Mouse (Mus musculus): ENCODE measurements around the gene Megf11. TPM values are rescaled to one million over a fixed set of nuclear protein-coding genes. Genes with fewer than 3 reads are reported as not detected.

The Megf11 gene
- polyA plus RNA-seq, 1 experiment from 2014 or later: 0.56 TPM

- no peak for DNase-seq (ENCODE audit: low spot score)
- Histone ChIP-seq H3K27ac (ENCODE audit: low read length) (no peak overlapping the region), H3K4me3 (ENCODE audit: low read depth, low read length) (no peak overlapping the region), H3K36me3 (ENCODE audit: insufficient read depth, low read length) (no peaks in the 10 kb centered on the region), H3K9ac (replicated peaks; ENCODE audit: low read depth) (no peak overlapping the region), H3K4me1 (ENCODE audit: insufficient read depth, low read depth, low read length) (no peaks in the 10 kb centered on the region), H3K4me2 (replicated peaks; ENCODE audit: low read depth, low read length) (no peak overlapping the region), H3K27me3 (replicated peaks; ENCODE audit: insufficient read depth, low read length) (no peaks in the 10 kb centered on the region), H3K9me3 (ENCODE audit: low read length) (no peaks in the 10 kb centered on the region)
- no peak for ATAC-seq
- TF ChIP-seq CTCF (IDR thresholded peaks at IDR 0.05) (no peak), EP300 (IDR thresholded peaks at IDR 0.05) (no peak)
- 55% methylated on average over 3 of the region's 3 CpGs for WGBS
Measured at GRCm38 (mm10) chr9:64531935-64532334, 146.5 kb downstream of the Megf11 start.

- Histone ChIP-seq H3K9me3 (ENCODE audit: low read length) (no peaks in the 10 kb centered on the region), H3K9ac (replicated peaks; ENCODE audit: low read depth) (no peak overlapping the region), H3K4me3 (ENCODE audit: low read depth, low read length) (no peak overlapping the region), H3K27me3 (replicated peaks; ENCODE audit: insufficient read depth, low read length) (no peaks in the 10 kb centered on the region), H3K4me1 (ENCODE audit: insufficient read depth, low read depth, low read length) (no peaks in the 10 kb centered on the region), H3K4me2 (replicated peaks; ENCODE audit: low read depth, low read length) (no peak overlapping the region), H3K27ac (ENCODE audit: low read length) (no peak overlapping the region), H3K36me3 (ENCODE audit: insufficient read depth, low read length) (no peaks in the 10 kb centered on the region)
- no peak for ATAC-seq
- no peak for DNase-seq (ENCODE audit: low spot score)
- WGBS: 55% methylated on average over 4 of the region's 4 CpGs
- TF ChIP-seq EP300 (IDR thresholded peaks at IDR 0.05) (no peak), CTCF (IDR thresholded peaks at IDR 0.05) (no peak)
Measured at GRCm38 (mm10) chr9:64532711-64533242, 147.4 kb downstream of the Megf11 start.

- Histone ChIP-seq H3K9me3 (ENCODE audit: low read length) (no peaks in the 10 kb centered on the region), H3K27ac (ENCODE audit: low read length) (no peak overlapping the region), H3K9ac (replicated peaks; ENCODE audit: low read depth) (no peak overlapping the region), H3K4me1 (ENCODE audit: insufficient read depth, low read depth, low read length) (no peaks in the 10 kb centered on the region), H3K4me3 (ENCODE audit: low read depth, low read length) (no peak overlapping the region), H3K36me3 (ENCODE audit: insufficient read depth, low read length) (no peaks in the 10 kb centered on the region), H3K4me2 (replicated peaks; ENCODE audit: low read depth, low read length) (no peak overlapping the region), H3K27me3 (replicated peaks; ENCODE audit: insufficient read depth, low read length) (no peaks in the 10 kb centered on the region)
- TF ChIP-seq EP300 (IDR thresholded peaks at IDR 0.05) (no peak), CTCF (IDR thresholded peaks at IDR 0.05) (no peak)
- ATAC-seq (no peak), DNase-seq (ENCODE audit: low spot score) (no peak)
- 31% methylated on average over 15 of the region's 15 CpGs for WGBS
Measured at GRCm38 (mm10) chr9:64533488-64534119, 148.2 kb downstream of the Megf11 start.

- 62% methylated on average over 6 of the region's 6 CpGs for WGBS
- DNase-seq (ENCODE audit: low spot score) (no peak), ATAC-seq (no peak)
- H3K36me3 ChIP-seq (ENCODE audit: insufficient read depth, low read length): no peaks in the 10 kb centered on the region
- H3K9me3 ChIP-seq (ENCODE audit: low read length): no peaks in the 10 kb centered on the region
- H3K4me2 ChIP-seq (replicated peaks; ENCODE audit: low read depth, low read length): no peak overlapping the region
- TF ChIP-seq CTCF (IDR thresholded peaks at IDR 0.05): no peak
- no peak for TF ChIP-seq EP300 (IDR thresholded peaks at IDR 0.05)
- no peak overlapping the region for H3K27ac ChIP-seq (ENCODE audit: low read length)
- no peaks in the 10 kb centered on the region for H3K27me3 ChIP-seq (replicated peaks; ENCODE audit: insufficient read depth, low read length)
- no peak overlapping the region for H3K4me3 ChIP-seq (ENCODE audit: low read depth, low read length)
- no peaks in the 10 kb centered on the region for H3K4me1 ChIP-seq (ENCODE audit: insufficient read depth, low read depth, low read length)
- H3K9ac ChIP-seq (replicated peaks; ENCODE audit: low read depth): no peak overlapping the region
Measured at GRCm38 (mm10) chr9:64534313-64534712, 148.9 kb downstream of the Megf11 start.

- no peak overlapping the region for H3K4me3 ChIP-seq (ENCODE audit: low read depth, low read length)
- no peaks in the 10 kb centered on the region for H3K27me3 ChIP-seq (replicated peaks; ENCODE audit: insufficient read depth, low read length)
- ATAC-seq: no peak
Measured at GRCm38 (mm10) chr9:64534856-64535539, 149.6 kb downstream of the Megf11 start.

GRCm38 (mm10) chr9:64537821-64538220 lies 152.4 kb downstream of the Megf11 start:
- no peaks in the 10 kb centered on the region for H3K36me3 ChIP-seq (ENCODE audit: insufficient read depth, low read length)

More at GRCm38 (mm10) chr9:64534856-64535539, 149.6 kb downstream of the Megf11 start:
- no peaks in the 10 kb centered on the region for H3K9me3 ChIP-seq (ENCODE audit: low read length)
- DNase-seq (ENCODE audit: low spot score): no peak
- no peak overlapping the region for H3K9ac ChIP-seq (replicated peaks; ENCODE audit: low read depth)
- H3K4me2 ChIP-seq (replicated peaks; ENCODE audit: low read depth, low read length): no peak overlapping the region
- H3K4me1 ChIP-seq (ENCODE audit: insufficient read depth, low read depth, low read length): no peaks in the 10 kb centered on the region
- 80% methylated on average over 8 of the region's 8 CpGs for WGBS
- no peak overlapping the region for H3K27ac ChIP-seq (ENCODE audit: low read length)
- TF ChIP-seq EP300 (IDR thresholded peaks at IDR 0.05): no peak
- no peak for TF ChIP-seq CTCF (IDR thresholded peaks at IDR 0.05)
- no peaks in the 10 kb centered on the region for H3K36me3 ChIP-seq (ENCODE audit: insufficient read depth, low read length)

More at GRCm38 (mm10) chr9:64537821-64538220, 152.4 kb downstream of the Megf11 start:
- no peaks in the 10 kb centered on the region for H3K9me3 ChIP-seq (ENCODE audit: low read length)
- no peak overlapping the region for H3K4me2 ChIP-seq (replicated peaks; ENCODE audit: low read depth, low read length)
- 46% methylated on average over 4 of the region's 4 CpGs for WGBS
- H3K27ac ChIP-seq (ENCODE audit: low read length): no peak overlapping the region
- no peak overlapping the region for H3K9ac ChIP-seq (replicated peaks; ENCODE audit: low read depth)
- no peaks in the 10 kb centered on the region for H3K4me1 ChIP-seq (ENCODE audit: insufficient read depth, low read depth, low read length)
- ATAC-seq (no peak), DNase-seq (ENCODE audit: low spot score) (no peak)
- no peak overlapping the region for H3K4me3 ChIP-seq (ENCODE audit: low read depth, low read length)
- no peak for TF ChIP-seq CTCF (IDR thresholded peaks at IDR 0.05)
- TF ChIP-seq EP300 (IDR thresholded peaks at IDR 0.05): no peak
- H3K27me3 ChIP-seq (replicated peaks; ENCODE audit: insufficient read depth, low read length): no peaks in the 10 kb centered on the region
